Mouse (Mus musculus) brain, embryonic 14.5 days (tissue): ENCODE data around the gene Cd19.

ENCODE experiments used
- CTCF ChIP-seq: fragments of 200-500 bp; IDR thresholded peaks from 2 replicates; pipeline ENCODE4 v1.5.1; 2012; ENCODE audit warnings: inconsistent platforms, mild to moderate bottlenecking, moderate library complexity, borderline replicate concordance; ENCODE audit not compliant: insufficient read depth, insufficient read length; ENCODE audit errors: extremely low read depth
- POLR2A ChIP-seq: fragments of 200-500 bp; IDR thresholded peaks from 2 replicates; pipeline ENCODE4 v1.6.1; 2012; ENCODE audit warnings: mild to moderate bottlenecking, inconsistent platforms, borderline replicate concordance; ENCODE audit not compliant: poor library complexity, insufficient read depth, insufficient read length, severe bottlenecking; ENCODE audit errors: extremely low read depth

DNA sequence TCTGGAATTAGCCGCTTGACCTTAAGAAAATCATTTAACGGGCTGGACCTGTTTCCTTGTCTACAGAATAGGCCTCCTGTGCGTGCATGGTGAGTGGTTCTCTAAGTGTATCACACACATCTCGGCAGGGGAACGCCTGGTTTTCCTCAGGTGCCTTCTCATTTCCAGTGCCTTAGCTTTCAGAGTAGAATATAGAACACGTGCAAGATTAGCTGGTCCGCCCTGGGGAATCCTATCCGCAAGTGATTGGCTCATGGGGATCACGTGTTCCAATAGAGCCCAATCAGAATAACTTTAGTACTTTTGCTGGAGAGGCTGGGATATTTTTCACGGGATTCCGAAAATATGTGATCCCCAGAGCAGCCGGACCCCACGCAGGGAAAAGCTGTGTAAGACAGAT, 55.6 kb downstream of the Cd19 start:
- TF ChIP-seq CTCF (no peak), POLR2A (no peak)
